In the genomic region with DNA sequence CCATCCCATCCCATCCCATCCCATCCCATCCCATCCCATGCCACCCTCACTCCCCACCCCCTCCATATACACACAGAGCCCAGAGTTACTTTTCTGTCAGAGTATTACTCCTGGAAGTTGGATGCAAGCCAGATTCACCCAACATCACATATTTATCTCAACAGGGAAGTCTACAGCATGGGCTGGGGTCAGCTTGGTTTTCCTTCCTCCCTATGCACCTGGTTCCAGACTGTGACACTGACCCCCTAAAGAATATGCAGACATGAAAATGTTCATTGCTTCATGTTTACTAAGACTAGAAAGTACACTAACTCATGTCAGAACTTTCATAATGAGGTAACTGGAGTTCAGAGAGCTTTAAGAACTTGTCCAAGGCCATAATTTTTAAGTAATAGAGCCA, we compare ENCODE assay signal across 17 mouse cellular contexts.
DNase-seq lines count a peak whose midpoint lies in the region; ATAC-seq and TF ChIP-seq lines count a peak whose summit lies in the region.
"Had no signal": no experiment of that assay in that cellular context is flagged by ENCODE, and none has a peak within 500 bp of the region (broad histone marks: within the 10 kb centered on the region; RNA-seq: fewer than 3 reads in every experiment).

No protein-coding gene starts in this region.

- H3K36me3 ChIP-seq in embryonic facial prominence, embryonic 13.5 days: peaks cover 7% of the 10 kb centered on the region; the same call in 1 of the 2 replicates
- no peaks in the 10 kb centered on the region for H3K36me3 ChIP-seq in embryonic facial prominence, embryonic 10.5 days (replicated peaks)
- H3K36me3 ChIP-seq in heart, postnatal 0 days (replicated peaks; ENCODE audit: control insufficient read depth, insufficient read depth, low read length): peaks cover 6% of the 10 kb centered on the region; the same call in 1 of the 2 replicates
- no peaks in the 10 kb centered on the region for H3K36me3 ChIP-seq in midbrain, embryonic 10.5 days
- no peaks in the 10 kb centered on the region for H3K36me3 ChIP-seq in midbrain, embryonic 16.5 days (ENCODE audit: control insufficient read depth, insufficient read depth, low read length)
- H3K36me3 ChIP-seq in embryonic facial prominence, embryonic 15.5 days: no peaks in the 10 kb centered on the region
- H3K36me3 ChIP-seq: forebrain, embryonic 10.5 days; G1E; hindbrain, embryonic 13.5 days; intestine, embryonic 15.5 days had no signal

- H3K4me1 ChIP-seq in embryonic facial prominence, embryonic 13.5 days: peaks cover 71% of the 10 kb centered on the region
- H3K4me1 ChIP-seq in embryonic facial prominence, embryonic 10.5 days: peaks cover 40% of the 10 kb centered on the region
- peaks cover 38% of the 10 kb centered on the region for H3K4me1 ChIP-seq in heart, postnatal 0 days (ENCODE audit: control insufficient read depth, insufficient read depth)
- peaks cover 84% of the 10 kb centered on the region for H3K4me1 ChIP-seq in midbrain, embryonic 10.5 days
- peaks cover 18% of the 10 kb centered on the region for H3K4me1 ChIP-seq in midbrain, embryonic 16.5 days (ENCODE audit: control insufficient read depth, insufficient read depth, low read length)
- H3K4me1 ChIP-seq in embryonic facial prominence, embryonic 15.5 days: peaks cover 71% of the 10 kb centered on the region

- H3K4me3 ChIP-seq in embryonic facial prominence, embryonic 13.5 days: no peak overlapping the region
- no peak overlapping the region for H3K4me3 ChIP-seq in embryonic facial prominence, embryonic 10.5 days
- no peak overlapping the region for H3K4me3 ChIP-seq in heart, postnatal 0 days (ENCODE audit: low read depth, low read length)
- no peak overlapping the region for H3K4me3 ChIP-seq in midbrain, embryonic 10.5 days
- no peak overlapping the region for H3K4me3 ChIP-seq in midbrain, embryonic 16.5 days (ENCODE audit: low read depth, low read length)
- H3K4me3 ChIP-seq in embryonic facial prominence, embryonic 15.5 days (replicated peaks): no peak overlapping the region
- H3K4me3 ChIP-seq: erythroblast, embryonic 14.5 days; forebrain, embryonic 10.5 days; heart, embryonic 12.5 days; hindbrain, embryonic 13.5 days; intestine, embryonic 15.5 days had no signal

- DNase-seq in embryonic facial prominence, embryonic 10.5 days (ENCODE audit: low spot score): no peak
- no peak for DNase-seq in heart, postnatal 0 days (ENCODE audit: low spot score)
- DNase-seq in heart, adult 18-20 months: no peak
- no peak for DNase-seq in midbrain, embryonic 10.5 days (ENCODE audit: low spot score)
- DNase-seq: B cell, adult 2 months had no signal

- no peaks in the 10 kb centered on the region for H3K27me3 ChIP-seq in embryonic facial prominence, embryonic 13.5 days
- 0 out of 2 replicates have a peak, but pooled peaks cover 7% of the 10 kb centered on the region for H3K27me3 ChIP-seq in embryonic facial prominence, embryonic 10.5 days (replicated peaks; ENCODE audit: low read depth, poor library complexity, severe bottlenecking)
- no peaks in the 10 kb centered on the region for H3K27me3 ChIP-seq in heart, postnatal 0 days (ENCODE audit: control insufficient read depth, insufficient read depth, low read length)
- peaks cover 22% of the 10 kb centered on the region for H3K27me3 ChIP-seq in midbrain, embryonic 10.5 days (ENCODE audit: low read depth, poor library complexity, severe bottlenecking)
- no peaks in the 10 kb centered on the region; the same call in 1 of the 2 replicates for H3K27me3 ChIP-seq in midbrain, embryonic 16.5 days (ENCODE audit: control insufficient read depth, insufficient read depth, low read depth, low read length)
- no peaks in the 10 kb centered on the region for H3K27me3 ChIP-seq in embryonic facial prominence, embryonic 15.5 days
- H3K27me3 ChIP-seq: heart, embryonic 12.5 days; intestine, embryonic 15.5 days; Patski had no signal

- TF ChIP-seq CTCF in heart, postnatal 0 days (IDR thresholded peaks at IDR 0.05; ENCODE audit: low read depth): no peak

- no peaks in the 10 kb centered on the region for H3K9me3 ChIP-seq in embryonic facial prominence, embryonic 13.5 days
- no peaks in the 10 kb centered on the region for H3K9me3 ChIP-seq in embryonic facial prominence, embryonic 10.5 days
- no peaks in the 10 kb centered on the region for H3K9me3 ChIP-seq in heart, postnatal 0 days (replicated peaks; ENCODE audit: control insufficient read depth, low read length)
- no peaks in the 10 kb centered on the region for H3K9me3 ChIP-seq in midbrain, embryonic 10.5 days (replicated peaks)
- H3K9me3 ChIP-seq in midbrain, embryonic 16.5 days (replicated peaks; ENCODE audit: control insufficient read depth, low read length, poor library complexity, severe bottlenecking): no peaks in the 10 kb centered on the region
- H3K9me3 ChIP-seq in embryonic facial prominence, embryonic 15.5 days (replicated peaks): no peaks in the 10 kb centered on the region
- H3K9me3 ChIP-seq: forebrain, embryonic 10.5 days; G1E; heart, embryonic 12.5 days; hindbrain, embryonic 13.5 days; intestine, embryonic 15.5 days had no signal

- no peak for ATAC-seq in embryonic facial prominence, embryonic 13.5 days (ENCODE audit: insufficient number of reproducible peaks, insufficient read depth, low FRiP score, low TSS enrichment, low read depth)
- ATAC-seq in heart, postnatal 0 days (ENCODE audit: insufficient read depth, low read depth): no peak
- ATAC-seq in midbrain, embryonic 16.5 days: no peak
- ATAC-seq in embryonic facial prominence, embryonic 15.5 days (ENCODE audit: insufficient number of reproducible peaks, low FRiP score, low TSS enrichment, low read depth): no peak
- ATAC-seq: activated CD4-positive, CD25-positive, alpha-beta regulatory T cell, adult 4 months; CD4-positive, CD25-positive, alpha-beta regulatory T cell, adult 4 months; intestine, embryonic 15.5 days; Patski had no signal

- peak overlapping the region; percentile 75; the same call in 1 of the 2 replicates for H3K27ac ChIP-seq in embryonic facial prominence, embryonic 13.5 days
- no peak overlapping the region for H3K27ac ChIP-seq in embryonic facial prominence, embryonic 10.5 days (replicated peaks)
- H3K27ac ChIP-seq in heart, postnatal 0 days (ENCODE audit: low read depth): peak overlapping the region; percentile 82
- peak overlapping the region; percentile 69; the same call in 1 of the 2 replicates for H3K27ac ChIP-seq in midbrain, embryonic 10.5 days (replicated peaks)
- no peak overlapping the region for H3K27ac ChIP-seq in midbrain, embryonic 16.5 days (ENCODE audit: low read length)
- H3K27ac ChIP-seq in embryonic facial prominence, embryonic 15.5 days (replicated peaks): peak overlapping the region; percentile 83
- H3K27ac ChIP-seq: forebrain, embryonic 10.5 days; intestine, embryonic 15.5 days had no signal

- H3K9ac ChIP-seq in embryonic facial prominence, embryonic 13.5 days: no peak overlapping the region
- no peak overlapping the region for H3K9ac ChIP-seq in heart, postnatal 0 days (replicated peaks; ENCODE audit: low read depth, low read length)
- no peak overlapping the region for H3K9ac ChIP-seq in midbrain, embryonic 16.5 days (ENCODE audit: low read depth, low read length)
- H3K9ac ChIP-seq in embryonic facial prominence, embryonic 15.5 days: no peak overlapping the region
- H3K9ac ChIP-seq: heart, embryonic 12.5 days; hindbrain, embryonic 13.5 days; intestine, embryonic 15.5 days had no signal

- no peak overlapping the region for H3K4me2 ChIP-seq in embryonic facial prominence, embryonic 13.5 days
- no peak overlapping the region for H3K4me2 ChIP-seq in heart, postnatal 0 days (ENCODE audit: low read depth, low read length)
- H3K4me2 ChIP-seq in midbrain, embryonic 16.5 days (ENCODE audit: low read length): no peak overlapping the region
- H3K4me2 ChIP-seq in embryonic facial prominence, embryonic 15.5 days (replicated peaks): no peak overlapping the region
- H3K4me2 ChIP-seq: heart, embryonic 12.5 days; hindbrain, embryonic 13.5 days; intestine, embryonic 15.5 days had no signal

- no peak for TF ChIP-seq EP300 in heart, postnatal 0 days (IDR thresholded peaks at IDR 0.05; ENCODE audit: low read depth)

Comparison
In these comparisons a context has a peak if more than half of its experiments do, and no peak if none do; other contexts are left out.
1. H3K27ac ChIP-seq: peak in embryonic facial prominence, embryonic 13.5 days (single experiment), heart, postnatal 0 days (single experiment), midbrain, embryonic 10.5 days (single experiment) and embryonic facial prominence, embryonic 15.5 days (single experiment); none in embryonic facial prominence, embryonic 10.5 days (single experiment) and midbrain, embryonic 16.5 days (single experiment).